Mouse (Mus musculus): Measurements from ENCODE around the gene Ldhb.
A peak's percentile ranks its signal among the peaks of the same experiment; 100 is the strongest.
"Not testable (repeated sequence)": the region's sequence is repeated elsewhere in the genome, so short reads cannot be mapped to it uniquely, and the experiment has no call there.

Ldhb gene

GRCm38 (mm10) chr6:142507785-142508162 is at the start of gene Ldhb:
TSS of gene Ldhb (minus strand) at chr6:142507957.
- DNase-seq (ENCODE audit: low spot score in 2 of 2): peak; percentile 84 to 86

GRCm38 (mm10) chr6:142555988-142556387 is 48.2 kb upstream of the Ldhb start:
- no peak for DNase-seq (ENCODE audit: low spot score in 2 of 2)

- DNase-seq (ENCODE audit: low spot score in 2 of 2): no peak
Measured at GRCm38 (mm10) chr6:142551482-142551881, 43.7 kb upstream of the Ldhb start.

GRCm38 (mm10) chr6:142550871-142551270 is 43.1 kb upstream of the Ldhb start:
- no peak for DNase-seq (ENCODE audit: low spot score in 2 of 2)

GRCm38 (mm10) chr6:142548377-142548776 is 40.6 kb upstream of the Ldhb start:
- DNase-seq (ENCODE audit: low spot score in 2 of 2): no peak

GRCm38 (mm10) chr6:142545132-142545531 is 37.4 kb upstream of the Ldhb start:
- no peak for DNase-seq (ENCODE audit: low spot score in 2 of 2)

GRCm38 (mm10) chr6:142543648-142544047 is 35.9 kb upstream of the Ldhb start:
- DNase-seq (ENCODE audit: low spot score in 2 of 2): no peak

- DNase-seq (ENCODE audit: low spot score in 2 of 2): no peak
Measured at GRCm38 (mm10) chr6:142542800-142543175, 35.0 kb upstream of the Ldhb start.

- DNase-seq (ENCODE audit: low spot score in 2 of 2): no peak
Measured at GRCm38 (mm10) chr6:142542082-142542799, 34.5 kb upstream of the Ldhb start.

- no peak for DNase-seq (ENCODE audit: low spot score in 2 of 2)
Measured at GRCm38 (mm10) chr6:142540561-142541160, 32.9 kb upstream of the Ldhb start.

- no peak for DNase-seq (ENCODE audit: low spot score in 2 of 2)
Measured at GRCm38 (mm10) chr6:142540131-142540530, 32.4 kb upstream of the Ldhb start.

- DNase-seq (ENCODE audit: low spot score in 2 of 2): no peak
Measured at GRCm38 (mm10) chr6:142538503-142538902, 30.7 kb upstream of the Ldhb start.

GRCm38 (mm10) chr6:142533412-142533811 is 25.7 kb upstream of the Ldhb start:
- DNase-seq (ENCODE audit: low spot score in 2 of 2): no peak

- no peak for DNase-seq (ENCODE audit: low spot score in 2 of 2)
Measured at GRCm38 (mm10) chr6:142532686-142533085, 24.9 kb upstream of the Ldhb start.

GRCm38 (mm10) chr6:142532141-142532540 is 24.4 kb upstream of the Ldhb start:
- DNase-seq (ENCODE audit: low spot score in 2 of 2): no peak

GRCm38 (mm10) chr6:142530378-142530777 is 22.6 kb upstream of the Ldhb start:
- DNase-seq (ENCODE audit: low spot score in 2 of 2): no peak

- DNase-seq (ENCODE audit: low spot score in 2 of 2): no peak
Measured at GRCm38 (mm10) chr6:142529680-142530079, 21.9 kb upstream of the Ldhb start.

GRCm38 (mm10) chr6:142527931-142528562 is 20.3 kb upstream of the Ldhb start:
- DNase-seq (ENCODE audit: low spot score in 2 of 2): no peak

GRCm38 (mm10) chr6:142524635-142525308 is 17.0 kb upstream of the Ldhb start:
- DNase-seq (ENCODE audit: low spot score in 2 of 2): peak in 1 of 2 experiments; percentile 46

- no peak for DNase-seq (ENCODE audit: low spot score in 2 of 2)
Measured at GRCm38 (mm10) chr6:142521591-142522110, 13.9 kb upstream of the Ldhb start.

GRCm38 (mm10) chr6:142519110-142519509 is 11.4 kb upstream of the Ldhb start:
- no peak for DNase-seq (ENCODE audit: low spot score in 2 of 2)

- DNase-seq (ENCODE audit: low spot score in 2 of 2): not testable (repeated sequence)
Measured at GRCm38 (mm10) chr6:142515379-142515778, 7.6 kb upstream of the Ldhb start.

Measured in urinary bladder, adult 18-20 months (tissue).